Mouse (Mus musculus) ES-E14 (cell line): ENCODE measurements at regions not wholly inside any gene's neighbourhood (a gene's known extent, or its start where the extent isn't known, plus 50 kb on each side); places are given as distances from the start of the nearest gene placed in this dataset.

Experiments
- DNase-seq: peaks from one replicate; pipeline ENCODE4 v3.0.0-alpha.2; 2013; ENCODE audit warnings: low read depth, low spot score
- H3K27ac ChIP-seq: 2 replicates; pipeline ENCODE4 v1.5.1; 2012; ENCODE audit warnings: low read depth, mild to moderate bottlenecking, low read length, moderate library complexity, mixed read lengths; ENCODE audit not compliant: poor library complexity, insufficient read depth, severe bottlenecking
- H3K36me3 ChIP-seq: 2 replicates; pipeline ENCODE4 v1.6.1; 2012; ENCODE audit warnings: mild to moderate bottlenecking, low read length, moderate library complexity, mixed read lengths; ENCODE audit not compliant: control insufficient read depth, poor library complexity, insufficient read depth, severe bottlenecking
- H3K4me1 ChIP-seq, 2 experiments: fragments of 150-350 bp in 1 of 2; sonication (generic) in 1 of 2; 2 replicates each; pipeline ENCODE4 v1.6.1; 2012; ENCODE audit warnings: low read length in 2 of 2, mild to moderate bottlenecking in 1 of 2, mixed read lengths in 1 of 2; ENCODE audit not compliant: control insufficient read depth in 2 of 2, insufficient read depth in 2 of 2, poor library complexity in 1 of 2
- H3K4me3 ChIP-seq, 2 experiments: fragments of 150-350 bp in 1 of 2; sonication (generic) in 1 of 2; 2 replicates each; pipeline ENCODE4 v1.5.1; 2012; ENCODE audit warnings: low read length in 2 of 2, low read depth in 1 of 2, mild to moderate bottlenecking in 1 of 2, mixed read lengths in 1 of 2; ENCODE audit not compliant: insufficient read depth in 1 of 2, poor library complexity in 1 of 2, severe bottlenecking in 1 of 2
- H3K9ac ChIP-seq: 2 replicates; pipeline ENCODE4 v1.6.1; 2012; ENCODE audit warnings: low read depth, mild to moderate bottlenecking, low read length, mixed read lengths; ENCODE audit not compliant: poor library complexity, insufficient read depth, severe bottlenecking
- H3K9me3 ChIP-seq: fragments of 150-350 bp; sonication (generic); 2 replicates; pipeline ENCODE4 v1.6.1; 2012; ENCODE audit warnings: low read depth, mild to moderate bottlenecking, low read length; ENCODE audit not compliant: control insufficient read depth, insufficient read depth
- CHD2 ChIP-seq: IDR thresholded peaks from 2 replicates; pipeline ENCODE4 v1.6.1; 2014; ENCODE audit warnings: mild to moderate bottlenecking, low read depth, low read length, inconsistent platforms
- HCFC1 ChIP-seq: IDR thresholded peaks from 2 replicates; pipeline ENCODE4 v1.6.1; 2012; ENCODE audit warnings: low read length, inconsistent platforms, borderline replicate concordance; ENCODE audit not compliant: insufficient read depth
- MAFK ChIP-seq: IDR thresholded peaks from 2 replicates; pipeline ENCODE4 v1.6.1; 2014; ENCODE audit warnings: mild to moderate bottlenecking, low read depth, low read length, inconsistent platforms; ENCODE audit not compliant: insufficient read depth
- ZC3H11A ChIP-seq: IDR thresholded peaks from 2 replicates; pipeline ENCODE4 v1.6.1; 2012; ENCODE audit warnings: low read depth, mild to moderate bottlenecking, inconsistent platforms, low read length, borderline replicate concordance
- ZNF384 ChIP-seq: IDR thresholded peaks from 2 replicates; pipeline ENCODE4 v1.6.1; 2012; ENCODE audit warnings: low read depth, low read length, inconsistent platforms
- in situ Hi-C, 2 experiments: fragments of 600-800 bp; cut with MboI; formaldehyde crosslinking; loops; one replicate each; pipeline ENCODE4 v1.15.1; 2025; ENCODE audit warnings: low sequenced_read_pairs in 2 of 2, inconsistent platforms in 1 of 2; ENCODE audit not compliant: unreplicated experiment in 2 of 2

DNA sequence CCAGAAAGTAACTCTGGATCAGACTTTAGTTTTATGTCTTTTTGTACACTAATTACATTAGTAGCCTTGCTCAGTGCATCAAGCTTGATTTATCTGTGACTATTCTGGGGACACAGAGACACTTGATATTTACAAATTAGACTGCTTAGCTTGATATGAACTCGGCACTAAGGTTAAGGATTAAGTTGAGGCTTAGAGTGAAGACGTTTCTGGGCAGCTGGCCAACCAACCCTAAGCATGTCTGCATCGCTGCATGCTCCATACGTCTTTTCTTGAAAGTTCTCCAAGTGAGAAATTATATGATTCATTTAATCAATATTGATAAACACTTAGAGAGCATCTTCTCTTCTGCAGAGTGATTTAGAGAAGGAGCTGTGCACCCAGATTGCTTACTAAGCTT lies 352.6 kb upstream of the Slitrk1 start:
- H3K4me1 ChIP-seq: no peaks in the 10 kb centered on the region
- TF ChIP-seq HCFC1 (no peak), ZNF384 (no peak), CHD2 (no peak), ZC3H11A (no peak), MAFK (no peak)
- in situ Hi-C loops: no loop called here
- no peak overlapping the region for H3K27ac ChIP-seq
- H3K36me3 ChIP-seq: no peaks in the 10 kb centered on the region
- DNase-seq: no peak
- H3K4me3 ChIP-seq: no peak overlapping the region
- no peak overlapping the region for H3K9ac ChIP-seq
- no peaks in the 10 kb centered on the region for H3K9me3 ChIP-seq

DNA sequence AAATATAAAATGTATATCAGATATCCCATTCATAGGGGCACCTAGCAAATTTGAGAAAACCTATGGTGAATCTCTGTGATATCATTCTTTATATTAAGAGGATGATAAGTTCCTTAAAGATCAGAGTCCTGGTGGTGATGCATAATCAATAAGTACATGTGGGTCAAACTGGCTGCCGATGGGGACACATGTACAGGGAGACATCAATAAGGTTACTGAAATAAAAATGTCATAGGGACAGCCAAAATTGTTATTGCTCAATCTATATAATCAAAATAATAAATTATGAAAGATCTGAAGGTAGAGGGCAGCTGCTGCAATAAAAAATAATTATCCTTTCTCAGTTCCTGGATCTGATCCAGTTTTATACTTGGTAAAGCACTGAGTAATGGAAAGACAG lies 348.0 kb upstream of the Slitrk1 start:
- no peaks in the 10 kb centered on the region for H3K4me1 ChIP-seq
- in situ Hi-C loops: no loop called here
- H3K27ac ChIP-seq: no peak overlapping the region
- no peaks in the 10 kb centered on the region for H3K36me3 ChIP-seq
- H3K9me3 ChIP-seq: no peaks in the 10 kb centered on the region
- DNase-seq: no peak
- no peak overlapping the region for H3K9ac ChIP-seq
- no peak overlapping the region for H3K4me3 ChIP-seq
- no peak for TF ChIP-seq HCFC1
- no peak for TF ChIP-seq CHD2
- no peak for TF ChIP-seq MAFK
- no peak for TF ChIP-seq ZC3H11A
- TF ChIP-seq ZNF384: no peak

DNA sequence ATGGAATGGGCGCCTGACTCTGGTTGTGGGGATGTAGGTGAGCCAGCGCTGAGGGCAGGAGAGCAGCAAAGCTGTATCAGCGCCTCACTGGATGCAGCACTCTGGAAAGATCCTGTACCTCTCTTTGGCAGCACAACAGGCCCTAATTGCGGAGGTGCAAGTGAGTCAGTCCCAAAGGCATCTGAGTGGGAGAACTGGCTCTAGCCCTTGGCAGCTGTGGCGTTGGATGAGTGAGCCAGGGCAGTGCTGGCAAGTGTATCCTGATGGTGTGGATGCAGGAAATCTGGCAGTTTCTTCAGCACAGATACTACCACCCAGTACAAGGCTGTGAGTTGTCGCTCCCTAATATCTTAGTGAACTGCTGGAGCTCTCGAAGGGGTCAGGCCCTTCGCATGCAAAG lies 300.9 kb upstream of the Slitrk1 start:
- Histone ChIP-seq H3K4me3 (no peak overlapping the region), H3K36me3 (no peaks in the 10 kb centered on the region), H3K9me3 (no peaks in the 10 kb centered on the region), H3K27ac (no peak overlapping the region), H3K9ac (no peak overlapping the region), H3K4me1 (no peaks in the 10 kb centered on the region)
- in situ Hi-C loops: loop anchor here in 1 of 2 experiments (10.0 kb wide), 1 partner anchor 60 kb away; no protein-coding TSS in a partner anchor
- TF ChIP-seq HCFC1: no peak
- TF ChIP-seq ZC3H11A: no peak
- no peak for TF ChIP-seq ZNF384
- TF ChIP-seq MAFK: no peak
- TF ChIP-seq CHD2: no peak
- no peak for DNase-seq

GRCm38 (mm10) chr14:109180029-109180585 lies 266.1 kb upstream of the Slitrk1 start:
- H3K9me3 ChIP-seq: no peaks in the 10 kb centered on the region
- no peak for TF ChIP-seq CHD2
- TF ChIP-seq HCFC1: no peak
- TF ChIP-seq MAFK: no peak
- no peak for TF ChIP-seq ZNF384
- no peak for TF ChIP-seq ZC3H11A
- no peak overlapping the region for H3K4me3 ChIP-seq
- no peaks in the 10 kb centered on the region for H3K4me1 ChIP-seq
- no peak overlapping the region for H3K9ac ChIP-seq
- H3K27ac ChIP-seq: no peak overlapping the region
- in situ Hi-C loops: no loop called here
- no peaks in the 10 kb centered on the region for H3K36me3 ChIP-seq
- no peak for DNase-seq

GRCm38 (mm10) chr14:109176602-109177179 lies 262.7 kb upstream of the Slitrk1 start:
- no peak overlapping the region for H3K4me3 ChIP-seq
- H3K4me1 ChIP-seq: no peaks in the 10 kb centered on the region
- no peak for DNase-seq
- no peak overlapping the region for H3K9ac ChIP-seq
- no peak for TF ChIP-seq HCFC1
- TF ChIP-seq MAFK: no peak
- no peak for TF ChIP-seq CHD2
- TF ChIP-seq ZC3H11A: no peak
- TF ChIP-seq ZNF384: no peak
- H3K9me3 ChIP-seq: no peaks in the 10 kb centered on the region
- no peaks in the 10 kb centered on the region for H3K36me3 ChIP-seq
- in situ Hi-C loops: no loop called here
- H3K27ac ChIP-seq: no peak overlapping the region
